Mouse (Mus musculus): ENCODE data around the gene Fbxl18. TPM values are rescaled to one million over a fixed set of nuclear protein-coding genes. Genes with fewer than 3 reads are reported as not detected.
A peak's percentile ranks its signal among the peaks of the same experiment; 100 is the strongest.

Fbxl18 gene
- polyA plus RNA-seq, 1 experiment from 2014 or later, result 20.7 TPM

DNA sequence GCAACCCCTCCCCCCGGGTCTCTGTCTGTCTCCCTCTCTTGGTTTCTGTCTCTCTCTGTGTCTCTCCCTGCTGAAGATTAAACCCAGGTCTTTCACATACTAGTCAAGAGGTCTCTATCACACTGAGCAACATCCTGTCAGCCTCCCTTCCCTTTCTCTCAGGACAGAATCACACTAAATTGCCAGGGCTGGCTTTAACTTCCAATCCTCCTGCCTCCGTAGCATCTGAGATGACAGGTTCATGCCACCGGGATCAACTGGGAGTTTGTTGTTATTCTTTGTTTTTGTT is 31.7 kb upstream of the Fbxl18 start:
- H3K4me1 ChIP-seq, result peaks cover 15% of the 10 kb centered on the region
- H3K9ac ChIP-seq, result no peak overlapping the region
- no peak for ATAC-seq (ENCODE audit: low FRiP score, low read depth)
- no peak overlapping the region for H3K4me3 ChIP-seq
- no peaks in the 10 kb centered on the region for H3K9me3 ChIP-seq
- H3K27me3 ChIP-seq (replicated peaks), result peaks cover 3% of the 10 kb centered on the region; the same call in 1 of the 2 replicates
- WGBS, result 53% methylated on average over 3 of the region's 3 CpGs
- no peak overlapping the region for H3K4me2 ChIP-seq (replicated peaks)
- H3K27ac ChIP-seq, result no peak overlapping the region
- no peaks in the 10 kb centered on the region for H3K36me3 ChIP-seq

DNA sequence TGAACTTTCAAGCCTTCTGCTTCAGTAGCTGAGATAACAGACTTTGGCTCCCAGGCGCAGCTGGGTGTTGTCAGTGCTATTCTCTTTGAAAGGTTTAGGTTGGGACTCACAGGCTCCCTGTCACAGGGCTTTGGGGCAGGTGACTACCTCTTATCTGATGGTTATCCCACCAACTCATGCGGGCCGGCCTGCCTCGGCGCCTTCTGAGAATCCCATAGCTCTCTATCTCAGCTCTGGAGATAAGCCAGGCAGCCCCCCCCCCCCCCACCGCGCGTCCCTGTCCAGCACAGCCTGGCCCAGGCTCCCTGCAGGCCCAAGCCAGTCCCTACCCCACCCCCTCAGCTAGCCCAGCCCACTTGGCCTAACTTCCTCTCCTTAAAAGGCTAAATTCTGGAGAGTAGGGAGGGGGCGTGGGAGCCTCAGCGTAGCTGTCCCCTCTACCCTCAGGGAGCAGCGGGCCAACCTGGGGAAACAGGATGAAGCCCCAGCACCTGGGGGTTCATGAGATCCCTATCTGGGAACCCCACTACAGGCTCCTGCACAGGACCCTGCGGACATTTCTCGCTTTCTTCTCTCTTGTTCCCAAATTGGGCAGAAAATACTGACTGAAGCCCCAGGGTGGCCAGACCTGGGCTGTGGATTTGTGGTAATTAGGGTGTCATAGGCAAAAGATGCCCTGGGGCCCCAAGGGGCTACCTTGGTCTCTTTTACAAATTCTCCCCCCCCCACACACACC is 31.2 kb upstream of the Fbxl18 start:
- WGBS, result 21% methylated on average over 13 of the region's 13 CpGs
- H3K9ac ChIP-seq, result no peak overlapping the region
- peaks cover 3% of the 10 kb centered on the region; the same call in 1 of the 2 replicates for H3K27me3 ChIP-seq (replicated peaks)
- no peak overlapping the region for H3K4me3 ChIP-seq
- 0 out of 2 replicates have a peak overlapping the region, but pooled peaks have one; percentile 4 for H3K4me2 ChIP-seq (replicated peaks)
- no peak overlapping the region for H3K27ac ChIP-seq
- H3K36me3 ChIP-seq, result no peaks in the 10 kb centered on the region
- ATAC-seq (ENCODE audit: low FRiP score, low read depth), result no peak
- no peaks in the 10 kb centered on the region for H3K9me3 ChIP-seq
- peaks cover 15% of the 10 kb centered on the region for H3K4me1 ChIP-seq

DNA sequence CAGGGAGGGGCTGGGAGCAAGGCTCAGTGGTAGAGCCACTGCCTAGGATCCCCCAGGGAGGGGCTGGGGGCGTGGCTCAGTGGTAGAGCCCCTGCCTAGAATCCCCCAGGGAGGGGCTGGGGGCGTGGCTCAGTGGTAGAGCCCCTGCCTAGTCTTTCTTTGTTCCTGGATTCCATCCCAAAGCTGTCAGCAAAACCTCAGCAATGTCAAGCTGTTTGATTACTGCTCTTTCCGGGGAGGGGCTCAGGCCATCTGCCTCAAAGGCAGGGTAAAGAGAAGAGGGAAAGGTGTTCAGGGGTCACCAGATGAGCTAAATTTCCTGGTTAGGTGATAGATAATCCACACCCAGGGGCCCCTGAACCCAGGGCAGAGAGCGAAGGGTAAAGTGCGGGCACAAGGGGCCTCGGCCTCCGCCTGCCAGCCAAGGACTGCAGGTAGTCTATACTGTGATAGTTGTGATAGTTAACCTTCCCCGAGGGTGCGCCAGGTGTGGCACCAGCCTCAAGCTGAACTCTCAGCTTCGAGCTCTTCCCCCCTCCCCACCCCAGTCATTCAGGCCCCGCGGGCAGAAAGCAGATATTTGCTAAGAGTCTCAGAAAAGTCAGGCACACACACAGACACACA is 29.2 kb upstream of the Fbxl18 start:
- Histone ChIP-seq H3K4me1 (peaks cover 15% of the 10 kb centered on the region), H3K27ac (no peak overlapping the region)

DNA sequence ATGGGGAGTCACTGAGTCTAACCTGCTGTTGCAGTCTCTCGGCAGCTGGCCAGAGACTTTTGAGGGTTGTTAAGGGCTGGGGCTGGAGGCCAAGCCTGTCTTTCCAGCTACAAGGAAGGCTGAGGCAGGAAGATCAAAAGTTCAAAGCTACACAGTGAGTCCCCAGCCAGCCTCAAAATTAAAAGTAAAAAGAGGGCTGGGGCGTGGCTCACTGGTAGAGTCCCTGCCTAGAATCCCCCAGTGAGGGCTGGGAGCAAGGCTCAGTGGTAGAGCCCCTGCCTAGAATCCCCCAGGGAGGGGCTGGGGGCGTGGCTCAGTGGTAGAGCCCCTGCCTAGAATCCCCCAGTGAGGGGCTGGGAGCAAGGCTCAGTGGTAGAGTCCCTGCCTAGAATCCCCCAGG is 28.6 kb upstream of the Fbxl18 start:
- H3K36me3 ChIP-seq, result no peaks in the 10 kb centered on the region
- 80% methylated on average over 3 of the region's 3 CpGs for WGBS
- ATAC-seq (ENCODE audit: low FRiP score, low read depth), result no peak
- H3K9ac ChIP-seq, result no peak overlapping the region
- no peaks in the 10 kb centered on the region for H3K9me3 ChIP-seq
- no peak overlapping the region for H3K4me2 ChIP-seq (replicated peaks)
- peaks cover 2% of the 10 kb centered on the region; the same call in 1 of the 2 replicates for H3K27me3 ChIP-seq (replicated peaks)
- H3K4me3 ChIP-seq, result no peak overlapping the region
- no peak overlapping the region for H3K27ac ChIP-seq
- H3K4me1 ChIP-seq, result peaks cover 9% of the 10 kb centered on the region

More for the DNA sequence above, 29.2 kb upstream of the Fbxl18 start:
- H3K27me3 ChIP-seq (replicated peaks), result peaks cover 3% of the 10 kb centered on the region; the same call in 1 of the 2 replicates
- H3K9me3 ChIP-seq, result no peaks in the 10 kb centered on the region
- H3K4me3 ChIP-seq, result no peak overlapping the region
- H3K36me3 ChIP-seq, result no peaks in the 10 kb centered on the region
- WGBS, result 80% methylated on average over 12 of the region's 12 CpGs
- H3K9ac ChIP-seq, result no peak overlapping the region
- no peak for ATAC-seq (ENCODE audit: low FRiP score, low read depth)
- H3K4me2 ChIP-seq (replicated peaks), result no peak overlapping the region

DNA sequence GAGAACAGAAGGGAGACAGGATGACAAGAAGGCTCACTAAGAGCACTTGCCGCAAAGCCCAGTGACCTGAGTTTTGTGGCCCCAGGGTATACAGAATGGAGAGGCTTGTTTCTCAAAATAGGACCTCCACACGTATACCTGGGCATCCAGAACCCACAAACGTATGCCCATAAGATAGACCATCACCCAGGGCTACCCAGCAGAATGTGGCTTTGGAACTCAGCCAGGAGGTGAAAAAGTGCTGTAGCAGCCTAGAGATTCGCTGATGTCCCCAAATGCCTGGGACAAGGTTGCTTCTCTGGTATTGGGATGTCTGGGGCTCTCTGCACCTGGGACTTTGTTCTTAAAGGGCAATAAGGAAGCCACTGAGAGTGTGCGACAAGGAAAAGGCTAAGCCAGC is 27.0 kb upstream of the Fbxl18 start:
- Histone ChIP-seq H3K4me3 (no peak overlapping the region), H3K9me3 (no peaks in the 10 kb centered on the region), H3K4me2 (replicated peaks) (no peak overlapping the region), H3K9ac (no peak overlapping the region), H3K4me1 (peaks cover 7% of the 10 kb centered on the region; the same call in 1 of the 2 replicates), H3K27ac (no peak overlapping the region), H3K27me3 (replicated peaks) (no peaks in the 10 kb centered on the region), H3K36me3 (no peaks in the 10 kb centered on the region)
- no peak for ATAC-seq (ENCODE audit: low FRiP score, low read depth)
- 89% methylated on average over 5 of the region's 5 CpGs for WGBS

DNA sequence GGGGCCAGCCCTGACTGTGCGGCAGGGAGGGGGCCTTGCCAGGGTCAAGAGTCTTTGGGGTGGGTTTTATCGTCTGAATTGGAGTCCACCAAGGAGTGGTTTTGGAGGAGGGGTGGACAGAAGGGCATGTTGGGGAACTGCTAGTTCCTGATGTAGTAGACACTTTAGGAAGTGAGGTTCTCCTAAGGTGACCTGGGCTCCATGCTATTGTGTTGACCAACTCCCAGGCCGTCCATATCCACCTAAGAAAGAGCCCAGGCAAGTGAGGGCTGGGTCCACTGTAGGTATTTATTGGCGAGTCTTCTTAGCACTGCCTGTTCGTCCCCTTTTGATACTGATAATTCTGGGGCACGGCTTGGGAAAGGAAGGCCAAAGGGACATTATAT is 25.8 kb upstream of the Fbxl18 start:
- no peaks in the 10 kb centered on the region for H3K9me3 ChIP-seq
- no peak for ATAC-seq (ENCODE audit: low FRiP score, low read depth)
- H3K27me3 ChIP-seq (replicated peaks), result no peaks in the 10 kb centered on the region
- H3K27ac ChIP-seq, result no peak overlapping the region
- no peaks in the 10 kb centered on the region for H3K36me3 ChIP-seq
- H3K4me2 ChIP-seq (replicated peaks), result no peak overlapping the region
- peaks cover 2% of the 10 kb centered on the region; the same call in 1 of the 2 replicates for H3K4me1 ChIP-seq
- H3K4me3 ChIP-seq, result no peak overlapping the region
- WGBS, result 85% methylated on average over 6 of the region's 6 CpGs
- no peak overlapping the region for H3K9ac ChIP-seq

- H3K27me3 ChIP-seq (replicated peaks), result no peaks in the 10 kb centered on the region
- no peak overlapping the region for H3K27ac ChIP-seq
- no peaks in the 10 kb centered on the region for H3K9me3 ChIP-seq
- no peaks in the 10 kb centered on the region for H3K36me3 ChIP-seq
- WGBS, result 74% methylated on average over 8 of the region's 8 CpGs
- no peaks in the 10 kb centered on the region for H3K4me1 ChIP-seq
- H3K4me3 ChIP-seq, result no peak overlapping the region
- H3K9ac ChIP-seq, result no peak overlapping the region
- no peak for ATAC-seq (ENCODE audit: low FRiP score, low read depth)
- H3K4me2 ChIP-seq (replicated peaks), result no peak overlapping the region
These were observed 25.3 kb upstream of the Fbxl18 start for GRCm38 (mm10) chr5:142920311-142921073.

GRCm38 (mm10) chr5:142917402-142917801 is 22.2 kb upstream of the Fbxl18 start:
- Histone ChIP-seq H3K4me1 (no peaks in the 10 kb centered on the region), H3K27ac (no peak overlapping the region), H3K9ac (no peak overlapping the region), H3K36me3 (no peaks in the 10 kb centered on the region), H3K4me2 (replicated peaks) (no peak overlapping the region), H3K9me3 (no peaks in the 10 kb centered on the region), H3K4me3 (no peak overlapping the region), H3K27me3 (replicated peaks) (no peaks in the 10 kb centered on the region)
- WGBS, result 89% methylated on average over 8 of the region's 8 CpGs
- no peak for ATAC-seq (ENCODE audit: low FRiP score, low read depth)

DNA sequence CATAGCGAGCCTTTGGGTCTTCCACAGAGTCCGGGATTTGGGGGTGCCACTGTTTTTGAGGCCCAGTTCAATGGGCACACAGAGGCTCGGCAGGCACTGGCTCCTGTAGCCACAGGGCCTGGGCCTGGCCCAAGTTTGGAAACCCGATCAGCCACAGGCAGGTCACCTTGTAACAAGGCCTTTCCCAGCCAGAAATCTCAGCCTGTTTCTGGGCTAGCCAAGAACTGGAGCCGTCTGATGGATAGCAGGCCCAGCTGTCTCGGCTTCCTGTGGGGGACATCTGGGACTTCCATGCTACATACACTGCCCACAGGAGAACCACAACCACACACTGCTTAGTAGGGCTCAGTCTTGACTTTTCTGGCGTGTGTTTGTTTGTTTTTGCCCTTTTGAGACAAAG is 21.4 kb upstream of the Fbxl18 start:
- no peak for ATAC-seq (ENCODE audit: low FRiP score, low read depth)
- Histone ChIP-seq H3K27me3 (replicated peaks) (no peaks in the 10 kb centered on the region), H3K27ac (no peak overlapping the region), H3K4me3 (no peak overlapping the region), H3K4me2 (replicated peaks) (no peak overlapping the region), H3K9ac (no peak overlapping the region), H3K9me3 (no peaks in the 10 kb centered on the region), H3K4me1 (no peaks in the 10 kb centered on the region), H3K36me3 (no peaks in the 10 kb centered on the region)
- 89% methylated on average over 7 of the region's 7 CpGs for WGBS

- Histone ChIP-seq H3K27me3 (replicated peaks) (no peaks in the 10 kb centered on the region), H3K9me3 (no peaks in the 10 kb centered on the region), H3K36me3 (no peaks in the 10 kb centered on the region), H3K4me1 (no peaks in the 10 kb centered on the region), H3K27ac (no peak overlapping the region), H3K9ac (no peak overlapping the region), H3K4me3 (no peak overlapping the region), H3K4me2 (replicated peaks) (no peak overlapping the region)
- WGBS, result 94% methylated on average over 11 of the region's 11 CpGs
- ATAC-seq (ENCODE audit: low FRiP score, low read depth), result no peak
These were observed 20.0 kb upstream of the Fbxl18 start for GRCm38 (mm10) chr5:142915231-142915630.

DNA sequence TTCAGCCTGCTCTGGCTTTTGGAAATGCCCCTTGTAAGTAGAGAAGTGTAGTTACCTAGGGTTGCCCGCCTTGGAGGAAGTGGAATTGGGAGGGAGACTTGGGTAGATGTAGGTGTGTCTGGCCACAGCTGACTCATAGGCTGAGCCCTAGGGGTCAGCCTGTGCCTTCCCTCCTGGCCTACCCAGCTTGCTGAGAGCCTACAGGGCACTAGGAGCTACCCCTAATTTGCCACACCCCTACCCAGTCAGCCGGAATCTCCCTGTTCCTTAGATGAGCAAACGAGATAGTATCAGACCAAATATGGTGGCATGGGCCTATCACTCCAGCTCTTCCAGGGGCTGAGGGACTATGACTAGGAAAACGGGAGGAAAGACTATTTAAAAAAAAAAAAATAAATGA is 17.5 kb upstream of the Fbxl18 start:
- no peaks in the 10 kb centered on the region for H3K27me3 ChIP-seq (replicated peaks)
- no peaks in the 10 kb centered on the region for H3K9me3 ChIP-seq
- H3K4me2 ChIP-seq (replicated peaks), result no peak overlapping the region
- WGBS, result 89% methylated on average over 4 of the region's 4 CpGs
- H3K9ac ChIP-seq, result no peak overlapping the region
- no peak overlapping the region for H3K4me3 ChIP-seq
- ATAC-seq (ENCODE audit: low FRiP score, low read depth), result no peak
- H3K4me1 ChIP-seq, result peaks cover 21% of the 10 kb centered on the region
- H3K36me3 ChIP-seq, result no peaks in the 10 kb centered on the region
- H3K27ac ChIP-seq, result no peak overlapping the region

- peaks cover 25% of the 10 kb centered on the region for H3K4me1 ChIP-seq
- no peak for ATAC-seq (ENCODE audit: low FRiP score, low read depth)
- no peak overlapping the region for H3K9ac ChIP-seq
- no peak overlapping the region for H3K4me3 ChIP-seq
- 90% methylated on average over 3 of the region's 3 CpGs for WGBS
- no peak overlapping the region for H3K4me2 ChIP-seq (replicated peaks)
- no peaks in the 10 kb centered on the region for H3K36me3 ChIP-seq
- no peak overlapping the region for H3K27ac ChIP-seq
- no peaks in the 10 kb centered on the region for H3K27me3 ChIP-seq (replicated peaks)
- no peaks in the 10 kb centered on the region for H3K9me3 ChIP-seq
These were observed 17.1 kb upstream of the Fbxl18 start for GRCm38 (mm10) chr5:142912320-142912719.

Data from neural tube, embryonic 12.5 days (tissue).